Mouse (Mus musculus) CH12.LX (cell line): ENCODE results near the gene Gm10354.
"Not testable (repeated sequence)": the region's sequence is repeated elsewhere in the genome, so short reads cannot be mapped to it uniquely, and the experiment has no call there.

ENCODE experiments used
- CTCF ChIP-seq, 2 experiments: IDR thresholded peaks in 1 of 2; conservative IDR thresholded peaks in 1 of 2; 2 replicates each; pipeline ENCODE4 v1.5.1; 2011 to 2012; ENCODE audit warnings: low read depth in 2 of 2, low read length in 2 of 2, improper control_type of control experiment in 1 of 2, inconsistent platforms in 1 of 2, mild to moderate bottlenecking in 1 of 2, moderate library complexity in 1 of 2
- HCFC1 ChIP-seq: IDR thresholded peaks from 2 replicates; pipeline ENCODE4 v1.6.1; 2012; ENCODE audit warnings: low read depth, mild to moderate bottlenecking, inconsistent platforms, low read length, improper control_type of control experiment

DNA sequence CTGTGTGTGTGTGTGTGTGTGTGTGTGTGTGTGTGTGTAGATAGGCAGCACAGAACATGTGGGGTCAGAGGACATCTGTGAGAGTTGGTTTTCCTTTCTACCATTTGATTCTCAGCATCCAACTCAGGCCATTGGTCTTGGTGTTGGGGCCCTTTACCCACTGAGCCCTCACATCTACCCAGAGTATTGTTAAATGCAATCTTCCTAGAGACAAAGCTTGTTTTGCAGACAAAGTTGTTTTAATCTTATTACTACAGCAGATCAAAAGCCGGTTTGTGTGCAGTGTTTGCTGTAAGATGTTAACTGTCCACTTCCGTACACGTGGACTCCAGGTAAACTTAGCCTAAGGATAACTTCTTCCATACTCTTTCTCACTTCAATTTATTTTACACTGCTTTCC, 27.6 kb upstream of the Gm10354 start:
- not testable (repeated sequence) for TF ChIP-seq CTCF (conservative IDR thresholded peaks at IDR 0.05 in 1 of 2, IDR thresholded peaks at IDR 0.05 in 1 of 2; ENCODE audit: low read depth in 2 of 2, low read length in 2 of 2); HCFC1
